Mouse (Mus musculus) testis, adult 2 months (tissue): ENCODE data around the gene Syt8.

Experiments
- CTCF ChIP-seq: fragments of 200-500 bp; IDR thresholded peaks from 2 replicates; pipeline ENCODE4 v1.5.1; 2012; ENCODE audit warnings: low read depth, mild to moderate bottlenecking, inconsistent platforms, low read length, moderate library complexity; ENCODE audit not compliant: control insufficient read depth, insufficient read depth, insufficient replicate concordance
- POLR2A ChIP-seq: fragments of 200-500 bp; IDR thresholded peaks from 2 replicates; pipeline ENCODE4 v1.6.1; 2012; ENCODE audit warnings: low read depth, mild to moderate bottlenecking, inconsistent platforms, low read length, moderate library complexity; ENCODE audit not compliant: control insufficient read depth

DNA sequence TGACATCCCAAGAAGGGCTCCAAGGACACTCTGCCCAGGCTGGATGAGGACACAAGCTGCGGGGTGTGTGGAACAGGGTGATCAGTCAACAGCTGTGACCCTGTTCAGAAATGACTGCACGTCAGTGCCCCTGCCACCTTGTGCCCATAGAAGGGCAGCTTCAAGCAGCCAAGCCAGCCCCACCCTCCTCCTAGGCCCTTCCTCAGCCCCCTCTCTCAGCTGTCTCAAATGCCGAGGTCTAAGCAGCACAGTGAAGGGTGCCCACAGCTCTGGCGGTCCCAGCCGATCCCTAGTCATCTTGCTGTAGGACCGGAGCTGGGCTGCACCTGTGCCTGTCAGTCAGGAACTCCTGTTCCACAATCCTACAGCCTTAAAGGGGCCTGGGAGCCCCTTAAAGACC is 27.5 kb downstream of the Syt8 start:
- no peak for TF ChIP-seq POLR2A
- TF ChIP-seq CTCF: no peak
